11 mouse cellular contexts compared by ENCODE assay signal in genomic region chr4:128858878-128859277, GRCm38 (mm10). TPM values are rescaled to one million over a fixed set of nuclear protein-coding genes. Genes with fewer than 3 reads are reported as not detected.
DNase-seq lines count a peak whose midpoint lies in the region; ATAC-seq and TF ChIP-seq lines count a peak whose summit lies in the region.
"Had no signal": no experiment of that assay in that cellular context is flagged by ENCODE, and none has a peak within 500 bp of the region (broad histone marks: within the 10 kb centered on the region; RNA-seq: fewer than 3 reads in every experiment).

No protein-coding gene starts in this region.

- POLR2A ChIA-PET in Patski (lab: Charles Lee), result no interaction called here

- H3K79me2 ChIP-seq in heart, adult 2 months (replicated peaks; ENCODE audit: control insufficient read depth, insufficient read depth, low read length), result no peaks in the 10 kb centered on the region

- no peak overlapping the region for H3K4me3 ChIP-seq in heart, adult 2 months
- H3K4me3 ChIP-seq in heart, embryonic 11.5 days (ENCODE audit: low read depth, low read length), result no peak overlapping the region
- no peak overlapping the region for H3K4me3 ChIP-seq in midbrain, postnatal 0 days (ENCODE audit: low read depth, low read length)
- no peak overlapping the region for H3K4me3 ChIP-seq in midbrain, embryonic 11.5 days (ENCODE audit: low read depth, low read length)
- no peak overlapping the region for H3K4me3 ChIP-seq in testis, adult 2 months (ENCODE audit: control insufficient read depth, low read depth, low read length)
- H3K4me3 ChIP-seq: heart, embryonic 13.5 days; hindbrain, embryonic 12.5 days; myocyte had no signal

- WGBS in heart, adult 2 months, result 61% methylated on average over 4 of the region's 4 CpGs
- WGBS in heart, embryonic 11.5 days (ENCODE audit: insufficient replicate concordance), result 61% methylated on average over 4 of the region's 4 CpGs
- 72% methylated on average over 4 of the region's 4 CpGs for WGBS in midbrain, postnatal 0 days
- WGBS in midbrain, embryonic 11.5 days, result 69% methylated on average over 4 of the region's 4 CpGs

- DNase-seq in heart, adult 2 months, result no peak
- no peak for DNase-seq in midbrain, postnatal 0 days (ENCODE audit: low spot score)
- DNase-seq in midbrain, embryonic 11.5 days (ENCODE audit: low spot score, missing footprints), result no peak
- no peak for DNase-seq in Patski (ENCODE audit: low read depth, low spot score)
- DNase-seq in yolk sac, embryonic 10.5 days (ENCODE audit: low spot score), result no peak
- no peak for DNase-seq in gastrocnemius, adult 18-20 months (ENCODE audit: low spot score)

- H3K27ac ChIP-seq in heart, adult 2 months, result no peak overlapping the region
- H3K27ac ChIP-seq in heart, embryonic 11.5 days (ENCODE audit: low read depth, low read length), result no peak overlapping the region
- H3K27ac ChIP-seq in midbrain, postnatal 0 days (ENCODE audit: low read depth, low read length), result no peak overlapping the region
- H3K27ac ChIP-seq in midbrain, embryonic 11.5 days (ENCODE audit: low read depth, low read length), result no peak overlapping the region
- H3K27ac ChIP-seq in testis, adult 2 months (ENCODE audit: control insufficient read depth, insufficient read depth, low read depth, low read length), result no peak overlapping the region
- H3K27ac ChIP-seq: heart, embryonic 13.5 days; hindbrain, embryonic 12.5 days had no signal

- 0 out of 2 replicates have a peak, but pooled peaks cover 2% of the 10 kb centered on the region for H3K9me3 ChIP-seq in heart, embryonic 11.5 days (replicated peaks; ENCODE audit: control insufficient read depth, low read length)
- no peaks in the 10 kb centered on the region for H3K9me3 ChIP-seq in midbrain, postnatal 0 days (ENCODE audit: low read length)
- H3K9me3 ChIP-seq in midbrain, embryonic 11.5 days (ENCODE audit: control insufficient read depth, low read length), result peaks cover 3% of the 10 kb centered on the region; the same call in 1 of the 2 replicates
- H3K9me3 ChIP-seq: hindbrain, embryonic 12.5 days had no signal

- H3K4me2 ChIP-seq in heart, embryonic 11.5 days, result no peak overlapping the region
- no peak overlapping the region for H3K4me2 ChIP-seq in midbrain, postnatal 0 days (ENCODE audit: low read depth, low read length, poor library complexity, severe bottlenecking)
- no peak overlapping the region for H3K4me2 ChIP-seq in midbrain, embryonic 11.5 days
- H3K4me2 ChIP-seq: heart, embryonic 13.5 days; hindbrain, embryonic 12.5 days had no signal

- intact Hi-C loops in heart, adult 2 months (cut with DNase I), result loop anchor here (1.0 to 5.0 kb wide), 4 partner anchors 52 to 242 kb away; partner anchors contain the start of genes Tlr12 and Zfp362

- no peak for TF ChIP-seq POLR2A in heart, adult 2 months (IDR thresholded peaks at IDR 0.05; ENCODE audit: insufficient read depth, low read depth, low read length)
- no peak for TF ChIP-seq POLR2A in testis, adult 2 months (IDR thresholded peaks at IDR 0.05; ENCODE audit: control insufficient read depth, low read depth, low read length)

- in situ Hi-C loops in Patski (cut with MboI; ENCODE audit: low pct_unique_long_range_greater_than_20kb), result loop anchor here (5.0 kb wide), 2 partner anchors 147 to 247 kb away; partner anchors contain the start of gene Zscan20

- H3K9ac ChIP-seq in heart, adult 2 months (ENCODE audit: low read depth, low read length), result no peak overlapping the region
- no peak overlapping the region for H3K9ac ChIP-seq in heart, embryonic 11.5 days (ENCODE audit: low read depth, low read length)
- H3K9ac ChIP-seq in midbrain, postnatal 0 days (replicated peaks; ENCODE audit: low read length, poor library complexity, severe bottlenecking), result no peak overlapping the region
- no peak overlapping the region for H3K9ac ChIP-seq in midbrain, embryonic 11.5 days (ENCODE audit: low read length)
- H3K9ac ChIP-seq: heart, embryonic 13.5 days; hindbrain, embryonic 12.5 days had no signal

- H3K27me3 ChIP-seq in heart, adult 2 months (ENCODE audit: control insufficient read depth, insufficient read depth, low read length), result no peaks in the 10 kb centered on the region
- no peaks in the 10 kb centered on the region; the same call in 1 of the 2 replicates for H3K27me3 ChIP-seq in heart, embryonic 11.5 days (ENCODE audit: control insufficient read depth, insufficient read depth, low read length)
- no peaks in the 10 kb centered on the region for H3K27me3 ChIP-seq in midbrain, postnatal 0 days (ENCODE audit: insufficient read depth, low read length)
- no peaks in the 10 kb centered on the region for H3K27me3 ChIP-seq in midbrain, embryonic 11.5 days (ENCODE audit: control insufficient read depth, insufficient read depth, low read length)
- no peaks in the 10 kb centered on the region for H3K27me3 ChIP-seq in Patski
- no peaks in the 10 kb centered on the region for H3K27me3 ChIP-seq in testis, adult 2 months (ENCODE audit: control insufficient read depth, insufficient read depth, low read length)
- H3K27me3 ChIP-seq: hindbrain, embryonic 12.5 days had no signal

- no peak for ATAC-seq in heart, embryonic 11.5 days (replicated peaks; ENCODE audit: insufficient number of reproducible peaks, low FRiP score, low TSS enrichment)
- ATAC-seq in midbrain, postnatal 0 days (ENCODE audit: low FRiP score), result no peak
- ATAC-seq in midbrain, embryonic 11.5 days (ENCODE audit: low FRiP score), result no peak
- no peak for ATAC-seq in Patski

- no peak for TF ChIP-seq EP300 in heart, adult 2 months (IDR thresholded peaks at IDR 0.05; ENCODE audit: insufficient read depth, low read depth, low read length)

- CTCF ChIA-PET in Patski (lab: Charles Lee), result interaction anchor here (0.7 to 1.5 kb wide), 6 partner anchors 47 to 246 kb away, joined by 3 to 7 read pairs (median 4); no protein-coding TSS in a partner anchor

- peak; percentile 47 for TF ChIP-seq CTCF in heart, adult 2 months (IDR thresholded peaks at IDR 0.05)
- peak; percentile 60 for TF ChIP-seq CTCF in midbrain, postnatal 0 days (IDR thresholded peaks at IDR 0.05)
- peak; percentile 52 for TF ChIP-seq CTCF in Patski (IDR thresholded peaks at IDR 0.05)
- TF ChIP-seq CTCF in testis, adult 2 months (IDR thresholded peaks at IDR 0.05; ENCODE audit: control insufficient read depth, insufficient read depth, insufficient replicate concordance, low read depth, low read length), result peak; percentile 91

- H3K4me1 ChIP-seq in heart, adult 2 months (ENCODE audit: control insufficient read depth, insufficient read depth, low read length), result no peaks in the 10 kb centered on the region
- H3K4me1 ChIP-seq in heart, embryonic 11.5 days (ENCODE audit: control insufficient read depth, insufficient read depth, low read length), result peaks cover 3% of the 10 kb centered on the region; the same call in 1 of the 2 replicates
- H3K4me1 ChIP-seq in midbrain, postnatal 0 days (ENCODE audit: insufficient read depth, low read length), result no peaks in the 10 kb centered on the region
- H3K4me1 ChIP-seq in midbrain, embryonic 11.5 days (ENCODE audit: control insufficient read depth, insufficient read depth, low read length), result no peaks in the 10 kb centered on the region
- peaks cover 3% of the 10 kb centered on the region; the same call in 1 of the 2 replicates for H3K4me1 ChIP-seq in testis, adult 2 months (ENCODE audit: control insufficient read depth, insufficient read depth, low read length)

- H3K36me3 ChIP-seq in heart, adult 2 months (ENCODE audit: control insufficient read depth, insufficient read depth, low read length), result no peaks in the 10 kb centered on the region
- no peaks in the 10 kb centered on the region for H3K36me3 ChIP-seq in heart, embryonic 11.5 days (ENCODE audit: control insufficient read depth, insufficient read depth, low read length)
- H3K36me3 ChIP-seq in midbrain, postnatal 0 days (ENCODE audit: insufficient read depth, low read length), result no peaks in the 10 kb centered on the region
- no peaks in the 10 kb centered on the region for H3K36me3 ChIP-seq in midbrain, embryonic 11.5 days (ENCODE audit: control insufficient read depth, insufficient read depth, low read length)
- no peaks in the 10 kb centered on the region for H3K36me3 ChIP-seq in testis, adult 2 months (ENCODE audit: control insufficient read depth, insufficient read depth, low read length)
- H3K36me3 ChIP-seq: heart, embryonic 13.5 days; hindbrain, embryonic 12.5 days had no signal

RNA-seq across cellular contexts. Expression of gene Trim62, which starts 24.5 kb away (rescaled TPM):
- total RNA-seq in heart, adult 2 months (2021), result 1 to 10 TPM; 1.2 to 1.5 TPM
- polyA plus RNA-seq in heart, adult 2 months (2012; rRNA removed), result 1.2 and 1.3 TPM in 2 replicates
- polyA plus RNA-seq in heart, embryonic 11.5 days (2014; fragmentation: Nextera tagmentation; extraction: Ambion mirVana), result 4.4 and 6.2 TPM in 2 replicates
- total RNA-seq in midbrain, postnatal 0 days (2014; rRNA removed), result 22.3 and 25.2 TPM in 2 replicates
- 25.9 and 26.8 TPM in 2 replicates for polyA plus RNA-seq in midbrain, postnatal 0 days (2015; fragmentation: Nextera tagmentation; extraction: Ambion mirVana)
- polyA plus RNA-seq in midbrain, embryonic 11.5 days (2014; fragmentation: Nextera tagmentation; extraction: Ambion mirVana), result 8.3 and 10.3 TPM in 2 replicates
- 2.2 TPM for polyA plus RNA-seq in Patski (2021)
- 5.8 and 6.6 TPM in 2 replicates for polyA plus RNA-seq in testis, adult 2 months (2012; rRNA removed)
- total RNA-seq in gastrocnemius, adult 18-20 months (2021), result under 1 TPM; 0.34 to 0.45 TPM

RNA-seq across cellular contexts. Expression of gene Zfp362, which starts 53.0 kb away (rescaled TPM):
- total RNA-seq in heart, adult 2 months (2021), result 10 to 100 TPM; 11.9 to 12.8 TPM
- 13.2 and 18.8 TPM in 2 replicates for polyA plus RNA-seq in heart, adult 2 months (2012; rRNA removed)
- polyA plus RNA-seq in heart, embryonic 11.5 days (2014; fragmentation: Nextera tagmentation; extraction: Ambion mirVana), result 21.0 and 21.3 TPM in 2 replicates
- 26.7 and 33.3 TPM in 2 replicates for total RNA-seq in midbrain, postnatal 0 days (2014; rRNA removed)
- polyA plus RNA-seq in midbrain, postnatal 0 days (2015; fragmentation: Nextera tagmentation; extraction: Ambion mirVana), result 24.8 and 27.0 TPM in 2 replicates
- polyA plus RNA-seq in midbrain, embryonic 11.5 days (2014; fragmentation: Nextera tagmentation; extraction: Ambion mirVana), result 30.1 and 31.7 TPM in 2 replicates
- polyA plus RNA-seq in Patski (2021), result 19.9 TPM
- 16.0 and 16.5 TPM in 2 replicates for polyA plus RNA-seq in testis, adult 2 months (2012; rRNA removed)
- 1 to 10 TPM; 9.7 TPM for total RNA-seq in gastrocnemius, adult 18-20 months (2021)
